Mouse (Mus musculus) neural tube, embryonic 12.5 days (tissue): ENCODE results near the gene Gm20388. TPM values are rescaled to one million over a fixed set of nuclear protein-coding genes. Genes with fewer than 3 reads are reported as not detected.
"Not testable (repeated sequence)": the region's sequence is repeated elsewhere in the genome, so short reads cannot be mapped to it uniquely, and the experiment has no call there.

ENCODE experiments used
- ATAC-seq: fragments of 200-750 bp; cut with Nextera tagmentation; 2 replicates; pipeline ENCODE4 v1.8.0; 2017; ENCODE audit warnings: low read depth, mild to moderate bottlenecking, moderate TSS enrichment, moderate library complexity; ENCODE audit not compliant: low FRiP score
- H3K27ac ChIP-seq: fragments of 300-500 bp; sonication (generic); 2 replicates; pipeline ENCODE4 v1.5.1; 2016
- H3K27me3 ChIP-seq: fragments of 300-500 bp; sonication (generic); replicated peaks from 2 replicates; pipeline ENCODE4 v1.6.1; 2016; ENCODE audit warnings: mild to moderate bottlenecking
- H3K36me3 ChIP-seq: fragments of 300-500 bp; sonication (generic); 2 replicates; pipeline ENCODE4 v1.6.1; 2016; ENCODE audit warnings: mild to moderate bottlenecking
- H3K4me1 ChIP-seq: fragments of 300-500 bp; sonication (generic); 2 replicates; pipeline ENCODE4 v1.6.1; 2016
- H3K4me2 ChIP-seq: fragments of 300-500 bp; sonication (generic); replicated peaks from 2 replicates; pipeline ENCODE4 v1.6.1; 2016; ENCODE audit warnings: mild to moderate bottlenecking
- H3K4me3 ChIP-seq: fragments of 300-500 bp; sonication (generic); 2 replicates; pipeline ENCODE4 v1.5.1; 2016
- H3K9ac ChIP-seq: fragments of 300-500 bp; sonication (generic); 2 replicates; pipeline ENCODE4 v1.6.1; 2016; ENCODE audit warnings: mild to moderate bottlenecking
- H3K9me3 ChIP-seq: fragments of 300-500 bp; sonication (generic); 2 replicates; pipeline ENCODE4 v1.6.1; 2016; ENCODE audit warnings: mild to moderate bottlenecking
- WGBS: fragments of 180-500 bp; shearing (Covaris S2); methylation state at CpG from one replicate; pipeline ENCODE4 v1.1.7; 2016; 5-methylcytosine and 5-hydroxymethylcytosine counted together
- polyA plus RNA-seq: library from polyadenylated mRNA; unstranded; fragments of >200 nt; fragmentation: Nextera tagmentation; extraction: Ambion mirVana; gene quantifications from 2 replicates; pipeline ENCODE4 v1.2.1, GENCODE M21; 2016

The Gm20388 gene
- polyA plus RNA-seq, 1 experiment from 2014 or later, result not detected

GRCm38 (mm10) chr8:121134512-121134911 lies 1223.9 kb downstream of the Gm20388 start:
- Histone ChIP-seq H3K27ac (no peak overlapping the region), H3K36me3 (no peaks in the 10 kb centered on the region), H3K4me2 (no peak overlapping the region), H3K4me3 (no peak overlapping the region), H3K9ac (no peak overlapping the region), H3K9me3 (peaks cover 12% of the 10 kb centered on the region), H3K27me3 (peaks cover 32% of the 10 kb centered on the region), H3K4me1 (no peaks in the 10 kb centered on the region)
- ATAC-seq, result no peak
- 88% methylated on average over 11 of the region's 11 CpGs for WGBS

GRCm38 (mm10) chr8:121136856-121137255 lies 1226.2 kb downstream of the Gm20388 start:
- ATAC-seq, result no peak
- Histone ChIP-seq H3K27me3 (peaks cover 10% of the 10 kb centered on the region), H3K4me2 (no peak overlapping the region), H3K36me3 (no peaks in the 10 kb centered on the region), H3K9ac (no peak overlapping the region), H3K4me1 (no peaks in the 10 kb centered on the region), H3K9me3 (peaks cover 12% of the 10 kb centered on the region), H3K27ac (no peak overlapping the region), H3K4me3 (no peak overlapping the region)
- WGBS, result 92% methylated on average over 6 of the region's 6 CpGs

GRCm38 (mm10) chr8:121145457-121146134 lies 1235.0 kb downstream of the Gm20388 start:
- not testable (repeated sequence) for H3K9me3 ChIP-seq, H3K9ac ChIP-seq, H3K36me3 ChIP-seq, H3K27ac ChIP-seq, ATAC-seq, H3K4me2 ChIP-seq, H3K4me3 ChIP-seq, H3K4me1 ChIP-seq
- whole genome bisulfite sequencing, result 81% methylated on average over 5 of the region's 6 CpGs
- H3K27me3 ChIP-seq, result peaks cover 19% of the 10 kb centered on the region

- peaks cover 14% of the 10 kb centered on the region; the same call in 1 of the 2 replicates for H3K27me3 ChIP-seq
- no peak overlapping the region for H3K27ac ChIP-seq
- H3K36me3 ChIP-seq, result no peaks in the 10 kb centered on the region
- no peak overlapping the region for H3K4me2 ChIP-seq
- no peak overlapping the region for H3K4me3 ChIP-seq
- no peak for ATAC-seq
- no peaks in the 10 kb centered on the region for H3K9me3 ChIP-seq
- WGBS, result 6% methylated on average over 8 of the region's 8 CpGs
- H3K9ac ChIP-seq, result no peak overlapping the region
- peaks cover 8% of the 10 kb centered on the region for H3K4me1 ChIP-seq
Observed at GRCm38 (mm10) chr8:121148573-121149083, 1238.0 kb downstream of the Gm20388 start.

DNA sequence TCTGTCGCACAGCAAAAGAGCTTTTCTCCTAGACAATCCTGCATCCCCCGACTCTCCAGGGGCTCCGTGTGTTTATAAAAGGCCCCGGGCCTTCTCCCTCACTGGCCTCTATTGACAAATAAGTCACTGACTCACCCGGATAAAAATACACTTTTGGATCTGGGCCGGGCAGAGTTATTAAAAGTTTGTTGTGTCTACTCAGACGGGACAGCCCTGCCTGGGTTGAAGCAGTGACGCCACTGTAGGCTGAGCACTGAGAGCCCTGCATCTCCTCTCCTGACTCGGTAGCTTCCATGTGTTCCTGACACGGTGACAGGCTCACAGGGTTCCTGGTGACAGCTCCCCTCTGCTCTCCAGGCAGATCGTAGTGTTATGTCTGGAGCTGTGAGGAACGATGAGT lies 1241.8 kb downstream of the Gm20388 start:
- ATAC-seq, result no peak
- Histone ChIP-seq H3K9ac (no peak overlapping the region), H3K4me1 (peaks cover 8% of the 10 kb centered on the region), H3K4me2 (no peak overlapping the region), H3K27ac (no peak overlapping the region), H3K36me3 (no peaks in the 10 kb centered on the region), H3K4me3 (no peak overlapping the region), H3K27me3 (peaks cover 16% of the 10 kb centered on the region), H3K9me3 (no peaks in the 10 kb centered on the region)
- WGBS, result 71% methylated on average over 12 of the region's 12 CpGs

DNA sequence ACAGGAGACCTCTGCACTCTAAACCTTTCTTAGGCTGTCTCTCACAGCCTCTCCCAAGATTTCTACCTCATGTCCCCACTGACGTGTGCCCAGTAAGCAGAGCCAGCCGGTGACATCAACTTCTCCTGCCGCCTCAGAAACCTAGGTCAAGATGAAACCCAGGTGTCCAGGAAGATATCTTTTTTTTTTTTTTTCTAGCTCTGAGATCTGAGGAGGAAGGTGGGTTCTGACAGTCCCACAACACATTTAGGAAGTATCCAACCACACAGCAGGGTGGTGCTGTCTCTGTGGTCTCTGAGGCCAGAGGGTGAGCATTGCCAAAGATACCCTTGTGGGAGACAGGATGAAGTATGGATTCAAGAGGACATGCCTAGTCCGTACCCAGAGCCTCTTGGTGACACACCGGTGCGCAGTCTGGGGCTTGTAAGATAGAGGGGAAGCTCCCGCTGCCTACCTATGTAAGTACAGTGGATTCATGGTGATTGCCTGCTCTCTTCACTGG lies 1246.4 kb downstream of the Gm20388 start:
- Histone ChIP-seq H3K36me3 (no peaks in the 10 kb centered on the region), H3K4me2 (no peak overlapping the region), H3K4me1 (no peaks in the 10 kb centered on the region; the same call in 1 of the 2 replicates), H3K9ac (no peak overlapping the region), H3K27me3 (peaks cover 4% of the 10 kb centered on the region; the same call in 1 of the 2 replicates), H3K27ac (no peak overlapping the region), H3K4me3 (no peak overlapping the region), H3K9me3 (no peaks in the 10 kb centered on the region)
- ATAC-seq, result no peak
- 90% methylated on average over 7 of the region's 7 CpGs for WGBS

DNA sequence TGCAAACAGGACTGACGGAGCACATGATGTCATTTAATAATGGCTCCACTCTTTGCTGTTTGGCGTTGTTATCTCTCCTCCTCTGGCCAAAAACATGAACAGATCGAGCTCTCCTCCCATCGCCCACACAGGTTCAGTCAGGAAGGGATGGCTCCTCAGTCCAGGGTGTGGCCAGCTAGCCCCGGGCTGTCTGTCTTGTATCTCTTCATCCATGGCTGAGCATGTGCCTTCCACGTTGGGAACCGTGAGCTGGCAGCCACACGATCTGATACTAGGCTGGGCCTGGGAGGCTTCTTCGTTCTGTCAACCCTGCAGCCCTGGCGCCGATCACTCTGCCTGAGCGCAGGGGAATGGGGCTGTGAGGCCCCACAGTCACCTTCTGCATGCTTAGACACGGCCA lies 1248.2 kb downstream of the Gm20388 start:
- WGBS, result 84% methylated on average over 13 of the region's 13 CpGs
- Histone ChIP-seq H3K4me2 (no peak overlapping the region), H3K27ac (no peak overlapping the region), H3K36me3 (no peaks in the 10 kb centered on the region), H3K9me3 (no peaks in the 10 kb centered on the region), H3K4me1 (no peaks in the 10 kb centered on the region; the same call in 1 of the 2 replicates), H3K4me3 (no peak overlapping the region), H3K9ac (no peak overlapping the region), H3K27me3 (peaks cover 4% of the 10 kb centered on the region; the same call in 1 of the 2 replicates)
- no peak for ATAC-seq

DNA sequence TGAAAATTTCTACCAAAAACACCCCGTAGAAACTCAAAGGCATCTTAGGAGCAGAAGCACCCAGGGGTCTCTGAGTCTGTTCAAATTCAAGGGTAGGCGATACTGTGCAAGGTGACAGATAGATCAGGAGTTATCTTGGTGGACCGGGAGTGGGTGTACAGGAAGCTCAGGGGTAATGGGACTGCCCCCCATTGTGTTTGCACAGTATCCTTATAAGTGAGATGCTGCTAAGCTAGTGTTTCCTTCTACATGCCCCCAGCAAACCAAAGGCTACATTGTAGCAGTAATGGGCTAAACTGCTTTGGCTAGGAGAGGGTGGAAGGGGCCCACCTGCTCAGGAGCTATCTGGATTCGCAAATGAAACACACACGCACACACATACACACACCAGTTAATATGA lies 1250.8 kb downstream of the Gm20388 start:
- Histone ChIP-seq H3K4me1 (peaks cover 9% of the 10 kb centered on the region), H3K36me3 (no peaks in the 10 kb centered on the region), H3K4me3 (no peak overlapping the region), H3K9ac (no peak overlapping the region), H3K27ac (no peak overlapping the region), H3K9me3 (no peaks in the 10 kb centered on the region), H3K4me2 (no peak overlapping the region), H3K27me3 (no peaks in the 10 kb centered on the region; the same call in 1 of the 2 replicates)
- WGBS, result 94% methylated on average over 5 of the region's 5 CpGs
- no peak for ATAC-seq

- H3K27me3 ChIP-seq, result no peaks in the 10 kb centered on the region; the same call in 1 of the 2 replicates
- no peak overlapping the region for H3K9ac ChIP-seq
- no peak overlapping the region for H3K4me3 ChIP-seq
- H3K9me3 ChIP-seq, result no peaks in the 10 kb centered on the region
- peaks cover 9% of the 10 kb centered on the region for H3K4me1 ChIP-seq
- no peak for ATAC-seq
- H3K27ac ChIP-seq, result no peak overlapping the region
- WGBS, result 87% methylated on average over 4 of the region's 4 CpGs
- no peak overlapping the region for H3K4me2 ChIP-seq
- no peaks in the 10 kb centered on the region for H3K36me3 ChIP-seq
Observed at GRCm38 (mm10) chr8:121162413-121162812, 1251.8 kb downstream of the Gm20388 start.

GRCm38 (mm10) chr8:121162906-121163695 lies 1252.5 kb downstream of the Gm20388 start:
- 78% methylated on average over 11 of the region's 11 CpGs for WGBS
- Histone ChIP-seq H3K4me2 (no peak overlapping the region), H3K36me3 (no peaks in the 10 kb centered on the region), H3K27me3 (no peaks in the 10 kb centered on the region; the same call in 1 of the 2 replicates), H3K9me3 (no peaks in the 10 kb centered on the region), H3K9ac (no peak overlapping the region), H3K27ac (no peak overlapping the region), H3K4me3 (no peak overlapping the region), H3K4me1 (peaks cover 9% of the 10 kb centered on the region)
- no peak for ATAC-seq

DNA sequence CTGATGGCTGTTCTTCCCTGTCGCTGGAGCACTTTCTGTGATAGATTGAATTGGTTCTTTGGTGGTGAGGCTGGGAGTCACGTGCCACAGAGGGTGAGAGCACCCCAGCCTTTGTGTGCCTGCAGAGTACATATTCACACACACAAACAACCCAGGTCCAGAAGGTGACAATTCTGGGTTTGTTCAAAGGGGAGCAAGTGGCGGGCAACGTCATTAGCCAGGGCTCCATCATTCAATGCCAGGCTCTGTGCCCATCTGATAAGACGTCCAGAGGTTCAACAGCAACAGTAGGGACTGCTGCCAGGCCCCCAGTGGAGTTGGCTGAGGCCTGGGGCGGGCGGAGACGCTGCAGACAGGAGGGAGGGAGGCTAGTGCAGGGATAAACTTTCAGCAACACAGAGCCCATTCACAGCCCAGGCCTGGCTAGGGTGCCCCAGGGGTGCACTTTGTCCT lies 1253.4 kb downstream of the Gm20388 start:
- Histone ChIP-seq H3K9ac (no peak overlapping the region), H3K27ac (no peak overlapping the region), H3K4me2 (no peak overlapping the region), H3K4me3 (no peak overlapping the region), H3K4me1 (peaks cover 9% of the 10 kb centered on the region), H3K27me3 (no peaks in the 10 kb centered on the region; the same call in 1 of the 2 replicates), H3K9me3 (no peaks in the 10 kb centered on the region), H3K36me3 (no peaks in the 10 kb centered on the region)
- no peak for ATAC-seq
- WGBS, result 55% methylated on average over 8 of the region's 8 CpGs

DNA sequence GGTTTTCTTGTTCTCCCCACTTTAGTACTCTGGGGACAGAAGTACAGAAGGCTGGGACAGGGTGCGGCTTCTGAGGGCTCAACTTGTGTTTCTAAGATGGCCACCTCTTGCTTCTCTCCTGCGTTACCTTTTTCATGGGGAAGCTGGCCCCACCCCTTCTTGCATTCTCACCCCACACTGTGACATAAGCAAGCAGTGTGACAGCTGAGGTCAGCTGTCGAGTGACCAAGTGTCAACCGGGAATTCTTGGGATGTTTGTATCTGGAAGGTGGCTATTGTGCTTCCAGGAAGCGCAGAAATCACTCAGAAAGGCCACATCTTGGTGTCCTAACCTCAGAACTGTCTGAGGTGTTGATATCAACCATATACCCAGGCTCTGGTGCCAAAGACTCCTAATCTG lies 1257.4 kb downstream of the Gm20388 start:
- ATAC-seq, result no peak
- Histone ChIP-seq H3K4me2 (no peak overlapping the region), H3K9ac (no peak overlapping the region), H3K4me1 (peaks cover 12% of the 10 kb centered on the region), H3K36me3 (no peaks in the 10 kb centered on the region), H3K9me3 (no peaks in the 10 kb centered on the region), H3K27ac (no peak overlapping the region), H3K27me3 (no peaks in the 10 kb centered on the region; the same call in 1 of the 2 replicates), H3K4me3 (no peak overlapping the region)
- WGBS, result 81% methylated on average over 5 of the region's 5 CpGs
